Mouse (Mus musculus): Measurements from ENCODE around the gene B3gat1.

Gene B3gat1

DNA sequence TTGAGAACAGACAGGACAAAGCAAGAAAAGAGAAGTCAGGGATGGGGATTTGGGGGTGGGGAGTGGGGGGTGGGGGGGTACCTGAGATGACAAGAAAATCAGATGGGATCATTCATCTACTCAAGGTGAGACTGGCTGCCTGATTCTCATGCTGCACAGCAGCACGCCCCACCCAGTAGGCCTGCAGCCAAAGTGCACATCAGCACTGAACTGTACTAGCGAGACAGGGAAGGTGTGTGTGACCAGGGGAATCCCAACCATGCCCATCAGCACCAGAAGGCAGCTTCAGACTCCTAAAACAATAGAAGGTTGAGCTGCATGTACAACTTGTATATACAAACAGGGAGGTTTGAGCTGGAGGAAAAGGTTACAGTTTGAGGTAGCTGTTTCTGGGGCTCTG is 42.2 kb downstream of the B3gat1 start:
- no peak for DNase-seq (ENCODE audit: extremely low read depth, insufficient read length, low spot score)

DNA sequence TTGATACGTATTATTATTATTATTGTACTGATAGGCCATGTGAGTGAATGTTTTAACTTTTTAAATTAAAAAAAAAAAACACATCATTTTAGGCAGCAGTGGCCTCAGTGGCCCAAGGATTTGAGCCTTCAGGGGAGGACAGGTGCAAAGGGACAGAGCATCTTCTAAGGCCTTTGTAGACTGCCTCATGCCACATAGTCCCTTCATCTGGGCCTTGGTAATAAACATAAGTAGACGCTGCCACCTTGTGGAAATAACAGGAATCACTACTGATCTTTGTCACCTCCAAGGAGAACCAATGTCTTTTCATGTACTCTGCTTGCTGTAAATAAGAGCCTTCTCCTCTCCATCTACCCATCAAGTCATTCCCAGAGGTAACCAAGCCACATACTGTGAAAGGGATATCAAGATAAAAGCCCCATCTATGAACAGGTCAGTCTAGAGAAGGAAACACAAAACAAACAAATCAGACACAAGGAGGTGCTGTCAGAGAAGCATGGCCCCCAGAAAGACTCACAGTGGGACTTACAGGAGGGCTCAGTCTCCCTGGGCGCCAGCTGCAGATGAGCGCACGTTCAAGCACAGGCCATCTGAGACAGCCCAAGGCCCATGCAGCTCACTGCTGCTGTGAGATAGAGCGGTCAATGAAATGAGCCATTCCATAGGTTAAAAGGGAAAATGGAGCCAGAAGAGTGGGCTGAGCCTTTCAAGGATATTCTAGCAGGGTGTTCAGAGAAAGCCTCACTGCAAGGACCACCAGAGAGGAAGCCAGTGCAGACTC is 42.8 kb downstream of the B3gat1 start:
- DNase-seq (ENCODE audit: extremely low read depth, insufficient read length, low spot score): peak; percentile 9

DNA sequence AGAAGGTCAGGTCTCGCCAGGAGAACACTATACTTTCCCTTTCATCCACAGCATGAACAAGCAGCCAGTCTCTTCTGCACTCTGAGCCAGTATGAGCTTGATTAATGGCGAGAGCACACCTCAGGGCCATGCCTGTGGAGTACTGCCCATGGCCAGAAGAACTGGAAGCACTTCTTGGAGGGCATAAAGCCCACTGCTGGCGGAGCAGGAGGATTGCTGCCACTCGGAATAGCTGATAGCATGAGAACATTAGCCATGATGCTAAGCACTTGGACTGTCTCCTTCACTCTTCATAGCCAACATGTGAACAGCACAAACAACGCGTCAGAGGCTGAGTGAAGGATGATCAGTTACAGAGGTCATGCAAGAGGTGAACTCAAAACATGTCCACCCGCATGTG is 44.9 kb downstream of the B3gat1 start:
- no peak for DNase-seq (ENCODE audit: extremely low read depth, insufficient read length, low spot score)

DNA sequence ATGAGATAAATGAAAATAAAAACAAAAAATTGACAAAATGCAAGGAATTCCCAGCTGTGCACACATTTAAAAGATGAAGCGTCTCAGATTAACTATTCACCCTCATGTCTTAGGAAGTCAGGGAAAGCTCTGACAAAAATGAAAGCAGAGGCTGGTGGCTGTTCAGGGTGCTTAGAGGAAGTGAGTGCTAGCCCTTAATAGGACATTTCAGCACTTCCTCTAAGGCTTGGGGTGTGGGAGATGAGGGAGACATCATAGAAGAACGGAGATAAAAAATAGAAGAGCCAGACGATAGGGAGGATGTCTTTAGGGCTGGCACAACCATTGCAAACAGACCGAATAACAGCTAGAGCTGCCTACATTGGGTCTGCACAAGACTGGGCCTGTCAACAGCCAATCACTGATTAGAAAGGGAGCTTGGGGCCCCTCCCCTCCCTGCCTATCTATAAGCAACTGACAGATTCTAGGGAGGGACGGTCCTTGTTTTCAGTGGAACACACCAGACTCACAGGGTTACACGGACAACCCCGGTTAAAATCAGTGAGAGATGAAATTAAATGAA is 50.0 kb downstream of the B3gat1 start:
- no peak for DNase-seq (ENCODE audit: extremely low read depth, insufficient read length, low spot score)

DNA sequence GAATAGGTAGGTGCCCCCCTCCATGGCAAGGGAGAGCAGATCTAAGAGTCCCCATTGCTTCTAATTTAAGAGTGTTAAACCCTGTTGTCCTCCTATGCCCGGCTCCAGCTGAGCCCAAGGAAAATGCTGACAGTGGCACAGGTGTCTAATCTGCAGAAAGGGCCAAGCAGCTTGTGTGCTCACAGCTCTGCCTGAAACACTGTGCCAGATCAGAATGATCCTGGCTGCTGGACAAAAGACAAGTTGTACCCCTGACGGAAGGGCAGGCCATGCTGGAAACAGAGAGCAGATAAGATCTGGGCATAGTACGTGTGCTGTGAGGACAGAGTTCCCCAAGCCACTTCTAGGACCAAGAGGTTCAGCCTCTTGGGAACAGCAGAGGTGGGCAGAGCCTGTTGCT is 59.3 kb downstream of the B3gat1 start:
- DNase-seq (ENCODE audit: extremely low read depth, insufficient read length, low spot score): no peak

DNA sequence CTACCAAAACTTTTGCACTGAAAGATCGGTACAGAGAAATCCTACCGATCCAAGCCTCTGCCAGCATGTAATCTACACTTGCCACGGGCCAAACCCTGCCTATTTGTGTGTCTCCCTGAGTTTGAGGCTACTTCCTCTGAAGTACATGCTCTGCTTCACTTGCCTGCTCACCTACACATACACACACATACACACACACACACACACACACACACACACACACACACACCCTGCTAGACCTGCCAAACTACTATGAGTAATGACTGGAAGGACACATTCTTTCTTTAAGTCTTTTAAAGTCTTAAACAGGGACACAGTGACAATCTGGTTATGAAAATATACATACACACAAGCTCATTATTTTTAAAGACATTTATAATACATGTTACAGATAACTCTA is 64.7 kb downstream of the B3gat1 start:
- DNase-seq (ENCODE audit: extremely low read depth, insufficient read length, low spot score): no peak

DNA sequence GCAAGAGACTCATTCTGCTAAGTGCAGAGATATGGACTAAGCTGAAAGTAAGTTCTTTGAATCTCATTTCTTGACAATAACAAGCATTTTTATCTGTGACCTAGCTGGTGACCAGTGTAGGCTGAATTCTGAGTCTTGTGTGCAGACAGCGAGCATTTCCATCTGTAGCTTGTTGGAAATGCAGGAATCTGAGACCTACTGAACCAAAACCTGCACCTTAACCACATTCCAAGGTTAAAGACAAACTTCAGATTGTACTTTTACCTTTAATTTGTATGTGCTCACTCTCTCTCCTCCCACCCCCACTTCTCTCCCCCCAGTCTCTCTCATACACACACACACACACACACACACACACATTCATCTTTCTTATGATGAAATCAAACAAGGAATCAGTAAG is 65.2 kb downstream of the B3gat1 start:
- DNase-seq (ENCODE audit: extremely low read depth, insufficient read length, low spot score): no peak

DNA sequence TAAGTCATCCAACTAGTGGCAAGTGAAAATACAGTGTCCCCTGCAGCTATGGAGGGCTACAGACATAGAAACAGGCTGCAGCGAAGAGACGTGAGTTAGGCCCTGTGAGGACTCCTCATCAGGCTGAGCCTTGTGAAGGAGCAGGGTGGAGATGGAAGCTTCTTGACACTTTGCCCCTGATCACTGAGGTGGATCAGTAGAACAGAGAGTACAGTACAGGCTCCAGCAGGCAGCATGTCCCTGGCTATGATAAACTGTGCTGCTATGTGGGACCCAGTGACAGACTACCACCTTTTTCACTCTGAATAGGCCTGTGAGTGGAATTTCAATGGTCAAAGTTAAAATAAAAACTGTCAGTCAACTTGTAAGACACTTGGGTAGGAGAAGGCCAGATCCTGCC is 66.8 kb downstream of the B3gat1 start:
- no peak for DNase-seq (ENCODE audit: extremely low read depth, insufficient read length, low spot score)

DNA sequence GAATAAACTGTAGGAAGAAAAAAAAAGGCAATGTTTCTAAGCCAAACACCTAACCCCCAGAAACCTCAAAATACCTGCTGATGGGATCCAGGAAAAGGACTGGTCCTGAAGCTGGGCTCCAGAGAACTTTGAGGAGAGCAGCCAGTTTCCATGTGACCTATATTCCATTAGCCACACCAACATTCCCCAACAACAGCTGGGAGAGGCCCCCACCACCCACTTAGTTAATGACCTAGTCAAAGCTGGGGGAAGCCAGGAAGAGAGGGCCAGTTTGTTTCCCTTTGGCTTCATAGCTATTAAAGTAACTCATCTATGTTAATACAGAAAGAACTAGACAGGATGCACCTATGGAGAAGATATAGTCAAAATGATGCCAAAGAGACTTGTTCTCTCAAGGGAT is 70.8 kb downstream of the B3gat1 start:
- no peak for DNase-seq (ENCODE audit: extremely low read depth, insufficient read length, low spot score)

DNA sequence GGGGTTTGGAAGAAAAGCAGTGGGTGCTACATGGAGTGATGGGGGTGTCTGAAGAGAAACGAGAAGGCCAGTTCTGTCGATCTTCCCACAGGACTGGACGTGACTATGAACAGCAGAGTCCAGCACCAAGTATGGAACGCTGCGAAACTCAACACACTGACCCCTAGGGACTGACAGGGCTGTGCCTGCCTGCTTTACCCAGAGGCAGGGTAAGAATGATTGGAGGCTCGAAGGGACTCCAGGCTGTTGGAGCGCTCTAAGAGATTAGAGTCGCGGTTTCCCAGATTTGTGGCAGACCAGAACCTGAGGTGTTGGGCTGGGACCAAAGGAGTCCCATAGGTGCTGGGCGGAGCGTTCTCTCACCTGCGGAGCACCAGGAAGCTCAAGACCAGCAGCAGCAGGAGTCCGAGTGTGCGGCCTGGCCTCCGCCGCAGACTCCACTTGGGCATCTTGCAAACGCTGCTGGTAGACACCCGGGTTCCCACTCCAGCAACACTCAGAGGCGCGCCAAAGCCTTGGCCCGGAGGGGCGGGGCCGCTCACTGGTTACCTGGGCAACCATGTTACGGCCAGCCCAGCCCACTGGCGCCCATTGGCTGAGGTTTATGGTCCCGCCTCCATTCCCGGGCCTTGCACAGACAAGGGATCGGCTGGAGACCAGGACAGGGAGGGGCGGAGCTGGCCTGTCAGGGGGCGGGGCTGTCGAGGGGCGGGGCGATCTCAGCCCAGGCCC is 72.6 kb downstream of the B3gat1 start, which contains the start of gene Glb1l2:
Glb1l2 (minus strand) TSS at position 534 of the 732 bp plus-strand sequence.
- peak; percentile 15 for DNase-seq (ENCODE audit: extremely low read depth, insufficient read length, low spot score)

DNA sequence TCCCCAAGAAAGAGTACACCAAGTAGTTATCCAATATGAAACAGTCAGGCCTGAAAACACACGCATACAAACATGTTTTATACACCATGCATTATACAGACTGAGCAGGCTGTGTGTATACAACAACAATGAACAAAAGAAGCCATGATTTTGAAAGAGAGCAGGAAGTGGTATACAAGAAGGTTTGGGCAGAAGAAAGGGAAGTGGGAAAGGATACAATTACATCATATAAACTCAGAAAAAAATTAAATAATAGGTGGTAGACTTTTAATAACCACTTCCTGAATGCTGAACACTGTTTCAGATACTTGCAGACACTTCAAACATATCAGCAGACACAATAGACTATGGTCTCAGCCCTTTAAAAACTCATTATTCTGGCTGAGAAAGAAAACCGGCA is 75.2 kb downstream of the B3gat1 start:
- DNase-seq (ENCODE audit: extremely low read depth, insufficient read length, low spot score): no peak
